Mouse (Mus musculus) brown adipose tissue, adult 24 weeks (tissue): ENCODE results near the gene Dclk2. TPM values are rescaled to one million over a fixed set of nuclear protein-coding genes. Genes with fewer than 3 reads are reported as not detected.

Source experiments
- H3K27ac ChIP-seq: fragments of 200-500 bp; replicated peaks from 2 replicates; pipeline ENCODE4 v1.5.1; 2012; ENCODE audit warnings: low read depth, mild to moderate bottlenecking, low read length
- H3K4me1 ChIP-seq: fragments of 200-500 bp; 2 replicates; pipeline ENCODE4 v1.6.1; 2012; ENCODE audit warnings: low read length, mixed read lengths; ENCODE audit not compliant: control insufficient read depth, insufficient read depth, insufficient read length
- H3K4me3 ChIP-seq: fragments of 200-500 bp; 2 replicates; pipeline ENCODE4 v1.5.1; 2012; ENCODE audit warnings: low read depth, mild to moderate bottlenecking, low read length, moderate library complexity; ENCODE audit not compliant: insufficient read depth
- polyA plus RNA-seq: library from polyadenylated mRNA; stranded (reverse); fragments of >200 nt; gene quantifications from 2 replicates; pipeline ENCODE4 v1.2.4, GENCODE M21; 2012; ENCODE audit not compliant: missing spikeins, insufficient read depth, insufficient read length

Gene Dclk2
- polyA plus RNA-seq, 1 experiment, result 0.52 TPM

DNA sequence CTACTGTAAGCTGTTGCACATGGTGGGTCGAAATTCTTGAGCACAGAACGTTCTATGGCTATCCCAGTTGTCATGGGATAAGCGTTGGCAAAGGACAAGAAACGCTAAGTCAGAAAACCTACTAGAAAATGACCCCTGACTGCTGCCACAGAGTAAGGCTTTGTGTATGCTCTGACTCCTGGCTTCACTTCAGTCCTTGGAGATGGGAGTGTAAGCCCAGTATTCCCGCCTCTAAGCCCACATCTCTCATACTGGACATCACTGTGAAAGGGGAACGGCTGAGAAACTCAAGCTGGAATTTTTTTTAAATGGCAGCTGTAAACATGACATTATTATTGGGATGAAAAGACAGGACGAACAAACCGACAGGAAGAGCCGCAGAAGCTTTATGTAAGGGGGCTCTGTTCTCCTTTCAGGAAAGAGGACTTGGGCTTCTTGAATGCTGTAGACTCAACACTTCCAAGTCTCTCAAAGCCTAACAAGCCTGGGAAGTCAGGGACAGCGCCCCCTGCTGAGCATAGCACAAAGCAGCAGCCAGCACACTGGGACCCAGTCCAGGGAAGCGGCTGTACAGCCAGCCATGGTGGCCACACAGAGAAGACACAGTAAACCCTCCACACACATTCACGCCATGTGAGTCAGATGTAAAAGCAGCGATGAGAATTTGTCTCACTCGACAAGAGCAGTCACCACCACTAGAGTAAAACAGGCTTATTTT, 112.7 kb downstream of the Dclk2 start:
- no peak overlapping the region for H3K27ac ChIP-seq
- peaks cover 8% of the 10 kb centered on the region for H3K4me1 ChIP-seq
- no peak overlapping the region for H3K4me3 ChIP-seq

DNA sequence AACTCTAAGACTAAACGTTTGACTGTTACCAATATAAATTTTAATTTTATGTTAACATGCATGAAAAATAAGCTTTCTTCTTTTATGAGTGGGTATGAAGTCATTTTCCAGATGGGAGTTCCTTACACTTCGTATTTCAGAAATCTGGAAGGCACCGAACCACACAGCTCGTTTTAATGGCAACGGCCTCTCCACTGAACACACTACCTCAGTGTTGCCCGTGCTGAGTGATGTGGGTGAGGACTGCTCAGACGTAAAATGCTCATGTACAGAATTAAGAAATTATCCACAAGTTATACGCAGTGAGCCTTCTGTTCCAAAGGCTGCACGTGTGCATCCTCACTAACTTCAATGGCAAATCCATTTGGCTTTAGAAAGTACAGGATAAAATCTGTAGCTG, 113.8 kb downstream of the Dclk2 start:
- no peak overlapping the region for H3K27ac ChIP-seq
- H3K4me3 ChIP-seq, result no peak overlapping the region
- peaks cover 7% of the 10 kb centered on the region; the same call in 1 of the 2 replicates for H3K4me1 ChIP-seq

DNA sequence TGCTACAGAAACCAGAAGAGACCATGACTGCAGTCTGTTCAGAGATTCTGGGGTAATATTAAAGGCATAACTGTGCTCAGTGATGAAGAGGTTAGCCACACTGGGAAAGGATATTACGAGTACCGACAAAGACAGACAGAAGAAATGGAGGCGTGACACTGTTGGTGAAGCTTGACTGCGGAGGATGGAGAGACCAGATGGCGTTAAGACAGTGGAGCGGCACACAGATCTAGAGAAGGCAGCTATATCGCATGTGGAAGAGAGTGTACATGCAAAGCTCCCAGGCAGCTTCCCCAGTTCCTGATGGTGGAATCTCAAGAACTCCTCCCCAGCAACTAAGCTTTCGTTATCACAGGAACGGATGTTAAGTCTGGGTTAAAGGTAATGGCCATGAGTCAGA, 116.4 kb downstream of the Dclk2 start:
- Histone ChIP-seq H3K4me1 (peaks cover 7% of the 10 kb centered on the region; the same call in 1 of the 2 replicates), H3K27ac (peak overlapping the region; percentile 65; the same call in 1 of the 2 replicates), H3K4me3 (no peak overlapping the region)

DNA sequence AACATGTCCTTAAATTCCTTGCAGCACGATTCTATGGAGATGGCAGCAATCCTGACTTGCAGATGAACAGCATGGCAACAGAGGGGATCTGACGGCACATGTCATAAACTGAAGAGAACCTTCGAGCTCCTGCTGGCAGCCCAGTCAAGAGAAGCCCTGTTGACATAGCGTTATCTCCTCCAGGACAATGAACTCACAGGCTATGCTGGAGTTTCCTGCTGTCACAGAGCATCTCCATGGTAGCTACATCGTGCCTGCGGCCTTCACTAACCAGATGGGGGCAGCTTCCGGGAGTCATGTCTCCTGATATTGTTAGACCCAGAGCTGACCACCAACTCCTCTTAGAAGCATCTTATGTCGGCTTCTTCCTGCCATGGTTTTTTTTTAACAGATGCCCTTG, 117.8 kb downstream of the Dclk2 start:
- no peak overlapping the region for H3K4me3 ChIP-seq
- no peak overlapping the region for H3K27ac ChIP-seq
- peaks cover 7% of the 10 kb centered on the region; the same call in 1 of the 2 replicates for H3K4me1 ChIP-seq

DNA sequence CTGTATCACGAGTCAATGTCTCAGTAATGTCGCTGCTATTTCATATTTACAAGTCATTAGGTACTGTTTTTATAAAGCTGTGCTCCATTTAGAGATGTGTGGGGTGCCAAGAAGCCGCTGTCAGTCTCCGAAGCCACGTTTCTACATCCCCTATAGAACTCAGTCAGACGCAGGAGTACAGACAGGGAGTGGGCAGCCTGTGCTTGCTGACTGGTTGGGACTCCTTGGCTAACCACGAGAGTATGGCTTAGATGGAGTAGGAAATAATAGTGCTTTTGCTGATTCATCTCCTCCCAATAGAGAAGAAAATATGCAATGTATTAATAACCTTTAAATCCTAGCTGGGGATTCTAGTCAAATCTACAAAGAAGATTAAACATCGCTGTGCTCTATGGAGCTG, 119.8 kb downstream of the Dclk2 start:
- H3K27ac ChIP-seq, result no peak overlapping the region

GRCm38 (mm10) chr3:86799041-86799440, 121.6 kb downstream of the Dclk2 start:
- Histone ChIP-seq H3K27ac (no peak overlapping the region), H3K4me3 (no peak overlapping the region), H3K4me1 (peaks cover 4% of the 10 kb centered on the region)

More for the DNA sequence above, 119.8 kb downstream of the Dclk2 start:
- H3K4me3 ChIP-seq, result no peak overlapping the region
- peaks cover 7% of the 10 kb centered on the region; the same call in 1 of the 2 replicates for H3K4me1 ChIP-seq

- peaks cover 6% of the 10 kb centered on the region for H3K4me1 ChIP-seq
- no peak overlapping the region for H3K27ac ChIP-seq
Observed at GRCm38 (mm10) chr3:86797871-86798460, 122.7 kb downstream of the Dclk2 start.

GRCm38 (mm10) chr3:86796716-86797115, 123.9 kb downstream of the Dclk2 start:
- Histone ChIP-seq H3K4me1 (peaks cover 7% of the 10 kb centered on the region), H3K27ac (no peak overlapping the region), H3K4me3 (no peak overlapping the region)

More at GRCm38 (mm10) chr3:86797871-86798460, 122.7 kb downstream of the Dclk2 start:
- no peak overlapping the region for H3K4me3 ChIP-seq

DNA sequence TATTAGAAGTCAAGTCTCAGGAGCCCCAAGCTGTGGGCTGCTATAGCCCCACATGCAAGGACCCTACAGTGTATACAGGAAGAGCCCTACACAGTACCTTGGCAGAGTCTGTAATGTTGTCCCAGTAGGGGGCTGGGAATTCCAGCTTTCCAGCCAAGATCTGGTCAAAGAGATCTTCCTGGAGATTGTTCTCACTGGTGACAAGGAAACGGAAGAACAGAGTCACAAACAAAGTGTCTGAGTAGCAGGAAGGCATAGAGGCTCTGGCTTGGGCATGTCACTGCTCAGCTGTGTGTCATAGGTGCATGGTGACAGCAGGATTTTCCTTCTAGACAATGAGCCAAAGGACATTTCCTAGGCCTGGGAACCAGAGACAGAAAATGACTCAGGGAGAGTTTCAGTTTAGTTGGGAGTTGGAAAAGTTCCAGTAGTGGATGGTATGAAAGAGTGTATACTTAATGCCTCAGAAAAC, 126.9 kb downstream of the Dclk2 start:
- Histone ChIP-seq H3K4me1 (peaks cover 14% of the 10 kb centered on the region), H3K4me3 (no peak overlapping the region), H3K27ac (peak overlapping the region; percentile 79)

DNA sequence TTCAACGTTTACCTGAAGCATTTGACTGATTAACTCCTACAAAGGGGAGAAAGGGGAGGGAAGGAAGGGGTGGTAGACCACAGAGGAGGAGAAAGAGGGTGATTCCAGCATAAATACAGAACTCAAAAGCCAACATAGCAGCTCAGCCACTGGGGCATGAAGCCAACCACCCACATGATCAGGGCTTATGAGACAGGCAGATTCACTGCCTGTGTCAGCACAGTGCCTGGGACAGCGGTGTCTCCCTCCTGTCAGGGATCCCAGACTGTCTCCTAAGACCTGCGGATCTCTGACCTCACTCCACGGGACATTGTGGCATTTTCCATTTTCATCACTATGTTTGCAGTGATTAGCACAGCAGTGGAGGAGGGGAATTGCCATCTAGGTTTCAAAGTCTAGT, 127.4 kb downstream of the Dclk2 start:
- H3K4me3 ChIP-seq, result no peak overlapping the region
- H3K4me1 ChIP-seq, result peaks cover 14% of the 10 kb centered on the region
- peak overlapping the region; percentile 74 for H3K27ac ChIP-seq

- Histone ChIP-seq H3K27ac (no peak overlapping the region), H3K4me1 (peaks cover 16% of the 10 kb centered on the region), H3K4me3 (no peak overlapping the region)
Observed at GRCm38 (mm10) chr3:86789752-86790151, 130.9 kb downstream of the Dclk2 start.

DNA sequence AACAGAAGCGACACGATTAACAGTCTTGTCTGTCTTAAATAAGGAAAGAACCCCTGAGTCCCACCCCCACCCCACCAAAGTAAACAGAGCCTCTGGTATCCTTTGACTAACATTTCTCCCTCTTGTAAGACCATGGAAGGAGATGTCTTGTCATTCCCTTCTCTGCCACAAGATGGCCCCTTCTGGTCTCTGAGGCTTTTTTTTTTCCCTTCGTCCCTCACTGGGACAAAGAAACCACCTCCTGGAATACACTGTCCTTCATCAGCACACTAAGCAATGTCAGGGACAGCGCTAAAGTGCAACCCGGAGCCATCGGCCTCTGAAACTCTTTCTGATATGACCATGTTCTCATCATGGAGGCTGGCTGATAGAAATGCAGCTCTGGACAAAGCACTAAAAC, 131.9 kb downstream of the Dclk2 start:
- Histone ChIP-seq H3K27ac (no peak overlapping the region), H3K4me3 (no peak overlapping the region), H3K4me1 (peaks cover 16% of the 10 kb centered on the region)

DNA sequence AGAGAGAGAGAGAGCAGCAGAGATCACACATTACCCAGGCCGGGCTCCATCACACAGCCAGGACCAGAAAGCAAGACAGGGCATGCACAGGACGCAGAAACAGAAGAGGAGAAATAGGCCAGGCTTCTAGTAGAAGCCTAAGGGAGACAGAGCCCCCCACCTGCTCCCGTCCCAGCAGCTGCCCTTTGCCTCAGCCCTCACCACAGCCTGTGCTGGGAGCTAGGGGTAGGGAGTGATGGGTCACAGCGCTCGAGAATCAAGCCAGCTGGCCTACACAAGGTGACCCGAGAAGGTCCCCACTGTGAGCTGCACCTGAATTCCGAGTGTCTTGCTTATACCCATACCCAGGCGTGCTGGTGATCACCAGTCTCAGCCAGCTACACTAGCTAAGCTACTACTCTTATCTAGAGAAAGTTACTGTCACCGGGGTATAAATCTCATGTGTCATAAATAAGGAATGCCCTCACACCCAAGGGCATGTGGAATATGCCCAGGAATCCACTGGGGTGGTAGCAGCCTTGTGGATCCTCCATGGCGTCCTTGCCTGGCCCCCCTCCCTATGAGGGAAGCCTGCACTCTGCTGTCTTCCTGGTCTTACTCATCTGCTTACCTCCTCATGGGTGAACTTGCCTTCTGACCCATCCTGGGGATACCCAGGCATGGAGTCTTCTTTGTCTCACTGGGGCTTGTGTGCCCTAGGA, 133.1 kb downstream of the Dclk2 start:
- H3K27ac ChIP-seq, result no peak overlapping the region
- peaks cover 10% of the 10 kb centered on the region for H3K4me1 ChIP-seq
- no peak overlapping the region for H3K4me3 ChIP-seq

DNA sequence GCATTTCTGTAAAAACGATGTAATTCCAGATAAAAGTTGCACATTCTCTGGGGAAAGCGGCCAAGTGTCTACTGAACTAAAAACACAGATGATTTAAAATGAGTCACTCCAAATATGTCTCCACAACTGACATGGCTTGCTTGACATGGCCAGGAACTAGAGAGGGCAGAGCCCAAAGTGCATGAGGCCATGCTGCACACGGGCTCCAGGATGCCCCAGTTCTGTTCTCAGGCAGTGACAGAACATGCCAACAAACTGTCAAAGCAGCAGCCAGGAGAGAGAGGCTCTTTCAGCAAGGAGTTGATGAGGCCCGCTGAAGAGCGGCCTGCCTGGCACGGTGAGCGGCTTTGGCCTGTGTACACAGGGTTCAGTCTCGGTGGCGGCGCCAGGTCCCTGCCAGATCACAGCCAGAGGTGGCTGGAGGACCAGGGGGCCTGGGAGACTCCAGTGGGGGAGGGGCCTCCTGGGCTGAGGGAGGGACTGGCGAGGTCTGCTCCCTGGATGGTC, 133.8 kb downstream of the Dclk2 start:
- no peak overlapping the region for H3K27ac ChIP-seq
- H3K4me3 ChIP-seq, result no peak overlapping the region
- peaks cover 10% of the 10 kb centered on the region for H3K4me1 ChIP-seq

DNA sequence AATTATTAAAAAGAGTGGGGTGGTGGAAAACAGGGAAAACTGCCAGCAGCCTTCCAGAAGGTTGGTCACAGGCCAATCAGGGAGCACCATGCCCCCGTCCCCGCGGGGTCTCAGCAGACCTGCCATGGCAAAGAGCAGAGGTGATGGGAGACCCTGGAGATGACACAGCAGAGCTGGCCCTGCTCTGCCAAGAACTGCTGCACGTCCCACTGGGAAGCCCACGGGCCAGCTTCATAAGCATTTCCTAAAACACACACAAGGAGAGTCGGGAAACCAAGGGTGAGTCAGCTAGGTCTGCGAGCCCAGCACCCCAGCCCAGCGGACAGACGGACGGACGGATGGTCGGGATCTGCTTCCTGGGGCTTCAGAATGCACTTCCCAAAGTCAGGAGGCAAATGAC, 134.4 kb downstream of the Dclk2 start:
- Histone ChIP-seq H3K4me3 (no peak overlapping the region), H3K4me1 (peaks cover 10% of the 10 kb centered on the region), H3K27ac (no peak overlapping the region)
